In genomic region chr7:105738286-105738685, GRCm38 (mm10) we compare ENCODE assay signal across 8 mouse cellular contexts. TPM values are rescaled to one million over a fixed set of nuclear protein-coding genes. Genes with fewer than 3 reads are reported as not detected.
DNase-seq lines count a peak whose midpoint lies in the region; ATAC-seq lines count a peak whose summit lies in the region.

No protein-coding gene starts in this region.

- no peak overlapping the region for H3K9ac ChIP-seq in forebrain, embryonic 16.5 days (replicated peaks; ENCODE audit: low read depth, low read length)
- peak overlapping the region; percentile 98; the same call in 1 of the 2 replicates for H3K9ac ChIP-seq in lung, embryonic 15.5 days
- H3K9ac ChIP-seq in intestine, embryonic 16.5 days (ENCODE audit: low read depth, low read length) = peak overlapping the region; percentile 38
- no peak overlapping the region for H3K9ac ChIP-seq in neural tube, embryonic 15.5 days (replicated peaks)

- H3K4me1 ChIP-seq in forebrain, embryonic 10.5 days = peaks cover 47% of the 10 kb centered on the region
- H3K4me1 ChIP-seq in forebrain, embryonic 16.5 days (replicated peaks; ENCODE audit: control insufficient read depth, insufficient read depth, low read length) = peaks cover 25% of the 10 kb centered on the region
- H3K4me1 ChIP-seq in lung, embryonic 15.5 days = peaks cover 46% of the 10 kb centered on the region
- H3K4me1 ChIP-seq in intestine, embryonic 16.5 days (ENCODE audit: control insufficient read depth, insufficient read depth, low read length) = peaks cover 17% of the 10 kb centered on the region
- peaks cover 43% of the 10 kb centered on the region for H3K4me1 ChIP-seq in neural tube, embryonic 15.5 days

- 0 out of 2 replicates have a peak overlapping the region, but pooled peaks have one; percentile 11 for H3K27ac ChIP-seq in forebrain, embryonic 10.5 days
- no peak overlapping the region for H3K27ac ChIP-seq in forebrain, embryonic 16.5 days (ENCODE audit: low read length)
- peak overlapping the region; percentile 94 for H3K27ac ChIP-seq in lung, embryonic 15.5 days
- peak overlapping the region; percentile 89; the same call in 1 of the 2 replicates for H3K27ac ChIP-seq in intestine, embryonic 16.5 days (ENCODE audit: low read length)
- no peak overlapping the region; the same call in none of the 2 replicates for H3K27ac ChIP-seq in neural tube, embryonic 15.5 days (replicated peaks)

- ATAC-seq in forebrain, embryonic 16.5 days = no peak
- no peak for ATAC-seq in lung, embryonic 15.5 days (ENCODE audit: borderline replicate concordance, extremely low read depth, low FRiP score, low TSS enrichment)
- ATAC-seq in intestine, embryonic 16.5 days = no peak
- no peak for ATAC-seq in neural tube, embryonic 15.5 days (ENCODE audit: low FRiP score)

- peaks cover 54% of the 10 kb centered on the region for H3K36me3 ChIP-seq in forebrain, embryonic 10.5 days (replicated peaks)
- H3K36me3 ChIP-seq in forebrain, embryonic 16.5 days (ENCODE audit: control insufficient read depth, insufficient read depth) = peaks cover 6% of the 10 kb centered on the region; the same call in 1 of the 2 replicates
- H3K36me3 ChIP-seq in lung, embryonic 15.5 days = peaks cover 49% of the 10 kb centered on the region
- H3K36me3 ChIP-seq in intestine, embryonic 16.5 days (ENCODE audit: control insufficient read depth, insufficient read depth, low read length) = peaks cover 20% of the 10 kb centered on the region
- peaks cover 41% of the 10 kb centered on the region for H3K36me3 ChIP-seq in neural tube, embryonic 15.5 days

- no peaks in the 10 kb centered on the region for H3K9me3 ChIP-seq in forebrain, embryonic 10.5 days
- H3K9me3 ChIP-seq in forebrain, embryonic 16.5 days (ENCODE audit: control insufficient read depth, low read length) = no peaks in the 10 kb centered on the region
- H3K9me3 ChIP-seq in lung, embryonic 15.5 days = no peaks in the 10 kb centered on the region
- H3K9me3 ChIP-seq in intestine, embryonic 16.5 days (ENCODE audit: control insufficient read depth, low read length) = no peaks in the 10 kb centered on the region
- no peaks in the 10 kb centered on the region for H3K9me3 ChIP-seq in neural tube, embryonic 15.5 days (replicated peaks)

- no peaks in the 10 kb centered on the region for H3K27me3 ChIP-seq in forebrain, embryonic 10.5 days (ENCODE audit: poor library complexity, severe bottlenecking)
- H3K27me3 ChIP-seq in forebrain, embryonic 16.5 days (replicated peaks; ENCODE audit: control insufficient read depth, insufficient read depth, low read length) = no peaks in the 10 kb centered on the region
- H3K27me3 ChIP-seq in lung, embryonic 15.5 days = no peaks in the 10 kb centered on the region
- no peaks in the 10 kb centered on the region for H3K27me3 ChIP-seq in intestine, embryonic 16.5 days (replicated peaks; ENCODE audit: control insufficient read depth, insufficient read depth, low read length)
- H3K27me3 ChIP-seq in neural tube, embryonic 15.5 days (replicated peaks) = no peaks in the 10 kb centered on the region

- peak overlapping the region; percentile 87 for H3K4me3 ChIP-seq in forebrain, embryonic 10.5 days
- H3K4me3 ChIP-seq in forebrain, embryonic 16.5 days (replicated peaks; ENCODE audit: low read length) = no peak overlapping the region
- peak overlapping the region; percentile 90 for H3K4me3 ChIP-seq in lung, embryonic 15.5 days
- H3K4me3 ChIP-seq in intestine, embryonic 16.5 days (ENCODE audit: low read length) = peak overlapping the region; percentile 18
- 0 out of 2 replicates have a peak overlapping the region, but pooled peaks have one; percentile 1 for H3K4me3 ChIP-seq in neural tube, embryonic 15.5 days (replicated peaks)

- no peak for DNase-seq in forebrain, embryonic 10.5 days (ENCODE audit: extremely low spot score, low spot score)
- DNase-seq in lung, postnatal 36 days = no peak
- no peak for DNase-seq in cerebellum, postnatal 4 days (ENCODE audit: low spot score in 2 of 2)
- no peak for DNase-seq in testis, postnatal 10 days (ENCODE audit: low spot score)

- no peak overlapping the region for H3K4me2 ChIP-seq in forebrain, embryonic 16.5 days (ENCODE audit: low read length)
- H3K4me2 ChIP-seq in lung, embryonic 15.5 days = peak overlapping the region; percentile 73
- peak overlapping the region; percentile 60 for H3K4me2 ChIP-seq in intestine, embryonic 16.5 days (ENCODE audit: low read depth, low read length)
- peak overlapping the region; percentile 89 for H3K4me2 ChIP-seq in neural tube, embryonic 15.5 days

- WGBS in forebrain, embryonic 10.5 days = 88% methylated on average over 2 of the region's 2 CpGs
- 93% methylated on average over 2 of the region's 2 CpGs for WGBS in forebrain, embryonic 16.5 days
- WGBS in lung, embryonic 15.5 days = 68% methylated on average over 2 of the region's 2 CpGs
- 74% methylated on average over 2 of the region's 2 CpGs for WGBS in intestine, embryonic 16.5 days
- WGBS in neural tube, embryonic 15.5 days = 89% methylated on average over 2 of the region's 2 CpGs

RNA-seq across cellular contexts. Expression of gene Rrp8, which starts 1.1 kb away (rescaled TPM):
- 43.5 and 46.5 TPM in 2 replicates for polyA plus RNA-seq in forebrain, embryonic 10.5 days (2016; fragmentation: Nextera tagmentation; extraction: Ambion mirVana)
- polyA plus RNA-seq in forebrain, embryonic 16.5 days (2015; fragmentation: Nextera tagmentation; extraction: Ambion mirVana) = 25.3 and 26.3 TPM in 2 replicates
- polyA plus RNA-seq in lung, embryonic 15.5 days (2015; fragmentation: Nextera tagmentation; extraction: Ambion mirVana) = 39.6 and 41.4 TPM in 2 replicates
- 26.2 and 32.6 TPM in 2 replicates for polyA plus RNA-seq in intestine, embryonic 16.5 days (2015; fragmentation: Nextera tagmentation; extraction: Ambion mirVana)
- 27.8 and 28.8 TPM in 2 replicates for polyA plus RNA-seq in neural tube, embryonic 15.5 days (2015; fragmentation: Nextera tagmentation; extraction: Ambion mirVana)

RNA-seq across cellular contexts. Expression of gene Ilk, which starts 1.9 kb away (rescaled TPM):
- polyA plus RNA-seq in forebrain, embryonic 10.5 days (2016; fragmentation: Nextera tagmentation; extraction: Ambion mirVana) = 208 and 211 TPM in 2 replicates
- polyA plus RNA-seq in forebrain, embryonic 16.5 days (2015; fragmentation: Nextera tagmentation; extraction: Ambion mirVana) = 191 and 228 TPM in 2 replicates
- polyA plus RNA-seq in lung, embryonic 15.5 days (2015; fragmentation: Nextera tagmentation; extraction: Ambion mirVana) = 383 and 394 TPM in 2 replicates
- 317 and 323 TPM in 2 replicates for polyA plus RNA-seq in intestine, embryonic 16.5 days (2015; fragmentation: Nextera tagmentation; extraction: Ambion mirVana)
- 204 and 227 TPM in 2 replicates for polyA plus RNA-seq in neural tube, embryonic 15.5 days (2015; fragmentation: Nextera tagmentation; extraction: Ambion mirVana)

RNA-seq across cellular contexts. Expression of gene Taf10, which starts 5.9 kb away (rescaled TPM):
- polyA plus RNA-seq in forebrain, embryonic 10.5 days (2016; fragmentation: Nextera tagmentation; extraction: Ambion mirVana) = 178 and 183 TPM in 2 replicates
- 85.8 and 89.5 TPM in 2 replicates for polyA plus RNA-seq in forebrain, embryonic 16.5 days (2015; fragmentation: Nextera tagmentation; extraction: Ambion mirVana)
- 131 and 136 TPM in 2 replicates for polyA plus RNA-seq in lung, embryonic 15.5 days (2015; fragmentation: Nextera tagmentation; extraction: Ambion mirVana)
- polyA plus RNA-seq in intestine, embryonic 16.5 days (2015; fragmentation: Nextera tagmentation; extraction: Ambion mirVana) = 114 and 119 TPM in 2 replicates
- polyA plus RNA-seq in neural tube, embryonic 15.5 days (2015; fragmentation: Nextera tagmentation; extraction: Ambion mirVana) = 101 and 102 TPM in 2 replicates

RNA-seq across cellular contexts. Expression of gene Tpp1, which starts 13.7 kb away (rescaled TPM):
- polyA plus RNA-seq in forebrain, embryonic 10.5 days (2016; fragmentation: Nextera tagmentation; extraction: Ambion mirVana) = 60.2 and 62.6 TPM in 2 replicates
- polyA plus RNA-seq in forebrain, embryonic 16.5 days (2015; fragmentation: Nextera tagmentation; extraction: Ambion mirVana) = 30.2 and 35.2 TPM in 2 replicates
- polyA plus RNA-seq in lung, embryonic 15.5 days (2015; fragmentation: Nextera tagmentation; extraction: Ambion mirVana) = 73.4 and 78.8 TPM in 2 replicates
- polyA plus RNA-seq in intestine, embryonic 16.5 days (2015; fragmentation: Nextera tagmentation; extraction: Ambion mirVana) = 152 and 191 TPM in 2 replicates
- 41.4 and 50.2 TPM in 2 replicates for polyA plus RNA-seq in neural tube, embryonic 15.5 days (2015; fragmentation: Nextera tagmentation; extraction: Ambion mirVana)

RNA-seq across cellular contexts. Expression of gene Dchs1, which starts 49.2 kb away (rescaled TPM):
- polyA plus RNA-seq in forebrain, embryonic 10.5 days (2016; fragmentation: Nextera tagmentation; extraction: Ambion mirVana) = 8.8 and 9.9 TPM in 2 replicates
- 20.7 and 22.0 TPM in 2 replicates for polyA plus RNA-seq in forebrain, embryonic 16.5 days (2015; fragmentation: Nextera tagmentation; extraction: Ambion mirVana)
- 9.3 and 9.4 TPM in 2 replicates for polyA plus RNA-seq in lung, embryonic 15.5 days (2015; fragmentation: Nextera tagmentation; extraction: Ambion mirVana)
- 4.9 and 5.2 TPM in 2 replicates for polyA plus RNA-seq in intestine, embryonic 16.5 days (2015; fragmentation: Nextera tagmentation; extraction: Ambion mirVana)
- polyA plus RNA-seq in neural tube, embryonic 15.5 days (2015; fragmentation: Nextera tagmentation; extraction: Ambion mirVana) = 10.0 and 10.8 TPM in 2 replicates

Comparison
In these comparisons a context has a peak if more than half of its experiments do, and no peak if none do; other contexts are left out.
1. H3K27ac ChIP-seq: peak in forebrain, embryonic 10.5 days (single experiment), lung, embryonic 15.5 days (single experiment) and intestine, embryonic 16.5 days (single experiment); none in forebrain, embryonic 16.5 days (single experiment) and neural tube, embryonic 15.5 days (single experiment).
2. H3K9ac ChIP-seq: peak in lung, embryonic 15.5 days (single experiment) and intestine, embryonic 16.5 days (single experiment); none in forebrain, embryonic 16.5 days (single experiment) and neural tube, embryonic 15.5 days (single experiment).